Mouse (Mus musculus) spleen, adult 18-20 months (tissue): ENCODE measurements around the gene Vsnl1.

Experiments
- DNase-seq, 2 experiments: peaks; one replicate each; pipeline ENCODE4 v3.0.0; 2022; ENCODE audit warnings: mixed read lengths in 2 of 2

Vsnl1 gene

GRCm38 (mm10) chr12:11379396-11379795 is 57.0 kb downstream of the Vsnl1 start:
- DNase-seq, result no peak

GRCm38 (mm10) chr12:11370056-11370455 is 66.4 kb downstream of the Vsnl1 start:
- no peak for DNase-seq

- no peak for DNase-seq
These were observed 69.2 kb downstream of the Vsnl1 start for GRCm38 (mm10) chr12:11367099-11367765.

- DNase-seq, result no peak
These were observed 71.5 kb downstream of the Vsnl1 start for GRCm38 (mm10) chr12:11364870-11365269.

GRCm38 (mm10) chr12:11362435-11362834 is 74.0 kb downstream of the Vsnl1 start:
- DNase-seq, result no peak

GRCm38 (mm10) chr12:11350895-11351294 is 85.5 kb downstream of the Vsnl1 start:
- peak; percentile 12 to 66 for DNase-seq

- no peak for DNase-seq
These were observed 86.5 kb downstream of the Vsnl1 start for GRCm38 (mm10) chr12:11349870-11350269.

- no peak for DNase-seq
These were observed 88.0 kb downstream of the Vsnl1 start for GRCm38 (mm10) chr12:11348423-11348822.

GRCm38 (mm10) chr12:11345963-11346362 is 90.5 kb downstream of the Vsnl1 start:
- no peak for DNase-seq

GRCm38 (mm10) chr12:11342020-11342600 is 94.3 kb downstream of the Vsnl1 start:
- no peak for DNase-seq

- DNase-seq, result no peak
These were observed 98.2 kb downstream of the Vsnl1 start for GRCm38 (mm10) chr12:11338251-11338650.

- DNase-seq, result peak in 1 of 2 experiments; percentile 55
These were observed 99.6 kb downstream of the Vsnl1 start for GRCm38 (mm10) chr12:11336845-11337244.

- DNase-seq, result no peak
These were observed 109.9 kb downstream of the Vsnl1 start for GRCm38 (mm10) chr12:11326483-11326882.

GRCm38 (mm10) chr12:11324480-11324879 is 111.9 kb downstream of the Vsnl1 start:
- no peak for DNase-seq

GRCm38 (mm10) chr12:11317671-11318070 is 118.7 kb downstream of the Vsnl1 start:
- no peak for DNase-seq

- DNase-seq, result no peak
These were observed 122.6 kb downstream of the Vsnl1 start for GRCm38 (mm10) chr12:11313840-11314239.

- DNase-seq, result no peak
These were observed 125.3 kb downstream of the Vsnl1 start for GRCm38 (mm10) chr12:11311106-11311505.

- DNase-seq, result no peak
These were observed 129.4 kb downstream of the Vsnl1 start for GRCm38 (mm10) chr12:11306753-11307645.

- no peak for DNase-seq
These were observed 135.6 kb downstream of the Vsnl1 start for GRCm38 (mm10) chr12:11300858-11301257.

- DNase-seq, result no peak
These were observed 150.0 kb downstream of the Vsnl1 start for GRCm38 (mm10) chr12:11286382-11286781.

GRCm38 (mm10) chr12:11281584-11281983 is 154.8 kb downstream of the Vsnl1 start:
- DNase-seq, result no peak

- no peak for DNase-seq
These were observed 156.5 kb downstream of the Vsnl1 start for GRCm38 (mm10) chr12:11279886-11280285.

- no peak for DNase-seq
These were observed 159.2 kb downstream of the Vsnl1 start for GRCm38 (mm10) chr12:11277207-11277606.

GRCm38 (mm10) chr12:11276632-11277031 is 159.8 kb downstream of the Vsnl1 start:
- DNase-seq, result no peak
